Mouse (Mus musculus) gastrocnemius, adult 2 months (tissue): ENCODE data around the gene Aloxe3. TPM values are rescaled to one million over a fixed set of nuclear protein-coding genes. Genes with fewer than 3 reads are reported as not detected.

Experiments
- DNase-seq: peaks from one replicate; pipeline ENCODE4 v3.0.0; 2022
- H3K27ac ChIP-seq: fragments of 200-600 bp; 2 replicates; pipeline ENCODE4 v1.8.1; 2022; ENCODE audit warnings: mild to moderate bottlenecking
- H3K4me3 ChIP-seq: fragments of 200-600 bp; 2 replicates; pipeline ENCODE4 v1.8.1; 2022; ENCODE audit warnings: mild to moderate bottlenecking, moderate library complexity
- CTCF ChIP-seq: fragments of 200-600 bp; IDR thresholded peaks from 2 replicates; pipeline ENCODE4 v1.8.1; 2022; ENCODE audit warnings: antibody characterized with exemption, mild to moderate bottlenecking, moderate library complexity
- intact Hi-C: fragments of 180-260 bp; cut with DNase I; formaldehyde crosslinking; loops from one replicate; pipeline ENCODE4 v1.15.1; 2025
- total RNA-seq, 2 experiments: library from RNA; stranded (reverse); gene quantifications; 2 replicates each; pipeline ENCODE4 v1.2.3; 2021

Aloxe3 gene
- total RNA-seq, 2 experiments from 2014 or later, result not detected

GRCm38 (mm10) chr11:69185031-69185430 is 59.3 kb downstream of the Aloxe3 start:
- Histone ChIP-seq H3K27ac (no peak overlapping the region), H3K4me3 (no peak overlapping the region)
- no peak for TF ChIP-seq CTCF
- no peak for DNase-seq
- intact Hi-C loops, result no loop called here

GRCm38 (mm10) chr11:69185936-69186335 is 60.2 kb downstream of the Aloxe3 start:
- no peak overlapping the region for H3K27ac ChIP-seq
- no peak for TF ChIP-seq CTCF
- DNase-seq, result no peak
- no peak overlapping the region for H3K4me3 ChIP-seq
- intact Hi-C loops, result no loop called here

- H3K27ac ChIP-seq, result no peak overlapping the region
- TF ChIP-seq CTCF, result peak; percentile 84
- DNase-seq, result peak; percentile 32
- no peak overlapping the region for H3K4me3 ChIP-seq
- intact Hi-C loops, result loop anchor here (1.0 to 10.0 kb wide), 2 partner anchors 52 to 192 kb away; no protein-coding TSS in a partner anchor
Measured at GRCm38 (mm10) chr11:69192840-69193239, 67.1 kb downstream of the Aloxe3 start.

GRCm38 (mm10) chr11:69196766-69197165 is 71.1 kb downstream of the Aloxe3 start:
- DNase-seq, result no peak
- TF ChIP-seq CTCF, result no peak; the same call in 1 of the 2 replicates
- intact Hi-C loops, result loop anchor here (10.0 kb wide), 1 partner anchor 188 kb away; no protein-coding TSS in a partner anchor
- Histone ChIP-seq H3K4me3 (no peak overlapping the region), H3K27ac (no peak overlapping the region)

GRCm38 (mm10) chr11:69197194-69197593 is 71.5 kb downstream of the Aloxe3 start:
- Histone ChIP-seq H3K4me3 (no peak overlapping the region; the same call in 1 of the 2 replicates), H3K27ac (no peak overlapping the region)
- no peak for DNase-seq
- TF ChIP-seq CTCF, result no peak
- intact Hi-C loops, result loop anchor here (10.0 kb wide), 1 partner anchor 188 kb away; no protein-coding TSS in a partner anchor

GRCm38 (mm10) chr11:69197743-69198142 is 72.0 kb downstream of the Aloxe3 start, which contains the start of gene Alox8:
Alox8 (minus strand) TSS chr11:69197843.
- DNase-seq, result no peak
- intact Hi-C loops, result loop anchor here (10.0 kb wide), 1 partner anchor 187 kb away; no protein-coding TSS in a partner anchor
- TF ChIP-seq CTCF, result no peak
- no peak within 1 kb of the TSS; the same call in 1 of the 2 replicates for H3K4me3 ChIP-seq
- H3K27ac ChIP-seq, result no peak within 1 kb of the TSS

Other genes with a start within 250 kb of the Aloxe3 start
- not detected for gene Rnf222, start 237.3 kb upstream of the Aloxe3 start, total RNA-seq
- gene Rpl26, start 224.3 kb upstream of the Aloxe3 start, total RNA-seq, result 100 to 1,000 TPM; 606 to 729 TPM
- gene Odf4, start 198.8 kb upstream of the Aloxe3 start, total RNA-seq, result not detected
- 1 to 10 TPM; 5.9 to 9.7 TPM for gene Arhgef15, start 168.4 kb upstream of the Aloxe3 start, total RNA-seq
- 1 to 10 TPM; 2.9 to 5.0 TPM for gene Slc25a35, start 157.8 kb upstream of the Aloxe3 start, total RNA-seq
- gene Rangrf, start 150.7 kb upstream of the Aloxe3 start, total RNA-seq, result 10 to 100 TPM; 55.4 to 71.1 TPM
- 10 to 100 TPM in 1 of 2 experiments, 1 to 10 TPM in 1; 7.8 to 14.8 TPM for gene Pfas, start 117.4 kb upstream of the Aloxe3 start, total RNA-seq
- 10 to 100 TPM in 1 of 2 experiments, 1 to 10 TPM in 1; 9.9 to 11.0 TPM for gene Ctc1, start 110.0 kb upstream of the Aloxe3 start, total RNA-seq
- gene Aurkb, start 80.2 kb upstream of the Aloxe3 start, total RNA-seq, result not detected
- gene Borcs6, start 66.2 kb upstream of the Aloxe3 start, total RNA-seq, result 10 to 100 TPM; 17.9 to 18.9 TPM
- 1 to 10 TPM; 3.9 to 5.7 TPM for gene Tmem107, start 55.1 kb upstream of the Aloxe3 start, total RNA-seq
- gene Vamp2, start 37.4 kb upstream of the Aloxe3 start, total RNA-seq, result 10 to 100 TPM; 38.0 to 42.7 TPM
- 10 to 100 TPM; 68.2 to 76.8 TPM for gene Per1, start 30.7 kb upstream of the Aloxe3 start, total RNA-seq
- gene Hes7, start 5.5 kb upstream of the Aloxe3 start, total RNA-seq, result not detected
- under 1 TPM in 1 of 2 experiments, not detected in 1; 0.20 TPM for gene 9130213A22Rik, start 3.3 kb upstream of the Aloxe3 start, total RNA-seq
- gene Alox12b, start 31.1 kb downstream of the Aloxe3 start, total RNA-seq, result not detected
- not detected for gene Alox8, start 71.9 kb downstream of the Aloxe3 start, total RNA-seq
- not detected for gene Gucy2e, start 111.1 kb downstream of the Aloxe3 start, total RNA-seq
- gene Cntrob, start 197.9 kb downstream of the Aloxe3 start, total RNA-seq, result 1 to 10 TPM; 1.4 to 2.0 TPM
- 10 to 100 TPM; 37.7 to 46.4 TPM for gene Trappc1, start 198.1 kb downstream of the Aloxe3 start, total RNA-seq
- not detected for gene Kcnab3, start 200.4 kb downstream of the Aloxe3 start, total RNA-seq
- not detected for gene Rnf227, start 214.6 kb downstream of the Aloxe3 start, total RNA-seq
- gene Chd3, start 243.5 kb downstream of the Aloxe3 start, total RNA-seq, result 1 to 10 TPM; 6.8 to 9.4 TPM